Mouse (Mus musculus) liver, embryonic 14.5 days (tissue): ENCODE results near the gene Gm8127. TPM values are rescaled to one million over a fixed set of nuclear protein-coding genes. Genes with fewer than 3 reads are reported as not detected.
"Not testable (repeated sequence)": the region's sequence is repeated elsewhere in the genome, so short reads cannot be mapped to it uniquely, and the experiment has no call there.

Experiments
- ATAC-seq: fragments of 200-750 bp; cut with Nextera tagmentation; 2 replicates; pipeline ENCODE4 v1.8.0; 2017; ENCODE audit warnings: moderate number of reproducible peaks, mild to moderate bottlenecking, moderate library complexity; ENCODE audit not compliant: insufficient read depth
- DNase-seq, 3 experiments: peaks; one replicate each; pipeline ENCODE4 v3.0.0-alpha.2; 2012 to 2013; ENCODE audit warnings: low read depth in 3 of 3, low spot score in 3 of 3
- H3K27ac ChIP-seq: fragments of 300-500 bp; sonication (generic); 2 replicates; pipeline ENCODE4 v1.5.1; 2014; ENCODE audit warnings: moderate library complexity, mild to moderate bottlenecking, control low read depth, inconsistent platforms
- H3K27me3 ChIP-seq: fragments of 300-500 bp; sonication (generic); 2 replicates; pipeline ENCODE4 v1.6.1; 2014; ENCODE audit warnings: mild to moderate bottlenecking, low read length, moderate library complexity; ENCODE audit not compliant: control insufficient read depth, insufficient read depth
- H3K36me3 ChIP-seq: fragments of 300-500 bp; sonication (generic); replicated peaks from 2 replicates; pipeline ENCODE4 v1.6.1; 2014; ENCODE audit warnings: low read depth; ENCODE audit not compliant: control insufficient read depth, insufficient read depth
- H3K4me1 ChIP-seq, 2 experiments: fragments of 200-500 bp in 1 of 2; fragments of 300-500 bp in 1 of 2; sonication (generic) in 1 of 2; replicated peaks; 2 replicates each; pipeline ENCODE4 v1.6.1; 2012 to 2014; ENCODE audit warnings: antibody characterized with exemption in 1 of 2, inconsistent platforms in 1 of 2, low read length in 1 of 2; ENCODE audit not compliant: control insufficient read depth in 2 of 2, insufficient read depth in 2 of 2
- H3K4me2 ChIP-seq: fragments of 300-500 bp; sonication (generic); 2 replicates; pipeline ENCODE4 v1.6.1; 2014; ENCODE audit warnings: low read depth, mild to moderate bottlenecking, control low read depth, moderate library complexity
- H3K4me3 ChIP-seq, 2 experiments: fragments of 200-500 bp in 1 of 2; fragments of 300-500 bp in 1 of 2; sonication (generic) in 1 of 2; 2 replicates each; pipeline ENCODE4 v1.5.1; 2012 to 2014; ENCODE audit warnings: low read depth in 2 of 2, low read length in 2 of 2, mild to moderate bottlenecking in 2 of 2, control low read depth in 1 of 2, inconsistent platforms in 1 of 2, moderate library complexity in 1 of 2; ENCODE audit not compliant: insufficient read depth in 1 of 2
- H3K9ac ChIP-seq: fragments of 300-500 bp; sonication (generic); replicated peaks from 2 replicates; pipeline ENCODE4 v1.6.1; 2014; ENCODE audit warnings: mild to moderate bottlenecking, control low read depth, moderate library complexity
- H3K9me3 ChIP-seq: fragments of 300-500 bp; sonication (generic); 2 replicates; pipeline ENCODE4 v1.6.1; 2016; ENCODE audit warnings: low read length, mixed read lengths; ENCODE audit not compliant: control insufficient read depth
- WGBS: fragments of 180-500 bp; shearing (Covaris S2); extraction: QIAGEN DNeasy Blood & Tissue Kit; methylation state at CpG from one replicate; pipeline ENCODE4 v1.1.7; 2014; ENCODE audit not compliant: insufficient replicate concordance; 5-methylcytosine and 5-hydroxymethylcytosine counted together
- polyA plus RNA-seq, 2 experiments: library from polyadenylated mRNA; depleted of rRNA in 1 of 2; stranded (reverse) in 1 of 2; unstranded in 1 of 2; fragments of >200 nt; fragmentation: Nextera tagmentation in 1 of 2; extraction: Ambion mirVana in 1 of 2; gene quantifications; 2 replicates each; pipeline versions ENCODE4 v1.2.1 to v1.2.3; 2012 to 2014

The Gm8127 gene
- polyA plus RNA-seq (2012; rRNA removed) (not detected in 2 replicates), polyA plus RNA-seq (2014; fragmentation: Nextera tagmentation; extraction: Ambion mirVana) (not detected in 2 replicates)

DNA sequence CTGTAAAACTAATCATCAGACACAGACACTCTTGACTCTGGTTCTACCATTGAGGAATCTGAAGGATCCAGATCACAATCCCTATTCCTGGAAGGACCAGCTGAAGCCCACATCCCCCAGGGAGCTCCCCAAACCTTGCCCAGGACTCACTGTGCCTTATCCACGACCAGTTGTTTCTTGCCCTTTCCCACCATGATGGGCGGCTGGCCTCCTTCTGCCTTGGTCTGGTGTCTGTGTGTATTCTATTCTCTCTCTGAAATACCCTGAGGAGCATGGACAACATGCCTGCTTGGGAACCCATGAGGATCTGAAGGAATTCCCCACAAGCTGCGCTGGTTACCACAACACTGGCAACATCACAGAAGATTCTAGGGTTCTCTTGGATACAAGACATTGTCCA is at the start of gene Gm8127:
Gene Gm8127 (minus strand): TSS at position 330 of the 400 bp plus-strand sequence.
- not testable (repeated sequence) for H3K4me1 ChIP-seq, H3K4me2 ChIP-seq, H3K36me3 ChIP-seq, ATAC-seq, H3K27ac ChIP-seq, DNase-seq, H3K27me3 ChIP-seq, H3K9me3 ChIP-seq, H3K9ac ChIP-seq, H3K4me3 ChIP-seq
- 46% methylated on average over 3 of the region's 3 CpGs for WGBS

DNA sequence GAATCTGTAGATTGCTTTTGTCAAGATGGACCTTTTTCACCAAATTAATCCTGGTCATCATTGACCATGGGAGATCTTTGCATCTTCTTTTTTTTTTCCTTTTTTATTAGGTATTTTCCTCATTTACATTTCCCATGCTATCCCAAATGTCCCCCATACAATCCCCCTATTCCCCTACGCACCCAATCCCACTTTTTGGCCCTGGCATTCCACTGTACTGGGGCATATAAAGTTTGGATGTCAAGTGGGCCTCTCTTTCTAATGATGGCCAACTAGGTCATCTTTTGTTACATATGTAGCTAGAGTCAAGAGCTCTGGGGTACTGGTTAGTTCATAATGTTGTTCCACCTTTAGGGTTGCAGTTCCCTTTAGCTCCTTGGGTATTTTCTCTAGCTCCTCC is 44.0 kb upstream of the Gm8127 start:
- WGBS: 25% methylated on average over 1 of the region's 1 CpGs
- H3K9ac ChIP-seq, ATAC-seq, H3K9me3 ChIP-seq, H3K4me2 ChIP-seq, DNase-seq, H3K36me3 ChIP-seq, H3K27ac ChIP-seq, H3K4me1 ChIP-seq, H3K4me3 ChIP-seq, H3K27me3 ChIP-seq: not testable (repeated sequence)

DNA sequence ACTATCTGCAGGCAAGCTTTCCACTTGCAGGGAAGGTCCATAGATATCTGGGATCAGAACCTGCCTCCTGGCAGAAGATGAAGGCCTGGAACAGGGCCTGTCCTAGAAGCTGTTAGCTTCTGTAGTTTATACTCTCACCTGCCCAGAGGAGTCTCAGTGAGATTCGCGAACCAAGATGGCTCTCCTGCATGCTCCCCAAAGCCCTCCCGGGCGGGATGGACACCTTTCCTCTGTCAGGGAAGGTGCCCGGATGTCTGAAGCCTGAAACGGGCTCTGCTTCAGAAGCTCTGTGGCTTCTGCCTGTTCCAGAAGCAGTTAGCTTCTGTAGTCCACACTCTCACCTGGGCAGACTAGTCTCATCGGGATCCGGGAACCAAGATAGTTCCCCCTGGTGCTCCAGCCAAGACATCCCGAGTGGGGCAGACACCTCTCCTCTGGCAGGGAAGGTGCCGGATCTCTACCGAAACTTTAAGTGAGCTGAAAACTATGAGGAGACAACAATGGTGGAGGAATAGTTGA is 37.8 kb upstream of the Gm8127 start:
- H3K36me3 ChIP-seq, H3K4me2 ChIP-seq, DNase-seq, H3K27me3 ChIP-seq, H3K9me3 ChIP-seq, H3K9ac ChIP-seq, H3K4me3 ChIP-seq, H3K27ac ChIP-seq, ATAC-seq, H3K4me1 ChIP-seq: not testable (repeated sequence)
- WGBS: 67% methylated on average over 9 of the region's 11 CpGs

DNA sequence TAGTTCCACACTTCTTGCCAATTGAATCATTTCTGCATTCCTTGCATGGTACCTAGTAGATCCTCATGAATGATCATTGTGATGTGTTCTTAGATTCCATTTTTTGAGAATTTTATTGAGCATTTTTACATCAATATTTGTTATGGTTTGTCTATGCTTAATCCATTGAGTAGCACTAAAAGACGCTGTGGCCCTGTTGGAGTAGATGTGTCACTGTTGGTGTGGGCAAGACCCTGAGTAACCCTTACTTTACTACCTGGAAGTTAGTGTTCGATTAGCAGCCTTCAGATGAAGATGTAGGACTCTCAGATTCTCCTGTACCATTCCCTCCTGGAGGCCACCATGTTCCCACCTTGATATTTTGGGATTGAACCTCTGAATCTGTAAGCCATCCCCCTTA is 35.0 kb upstream of the Gm8127 start:
- not testable (repeated sequence) for H3K36me3 ChIP-seq, H3K27me3 ChIP-seq, DNase-seq, H3K9ac ChIP-seq, H3K27ac ChIP-seq, H3K9me3 ChIP-seq, ATAC-seq, H3K4me2 ChIP-seq, H3K4me1 ChIP-seq, H3K4me3 ChIP-seq
- WGBS: 34% methylated on average over 2 of the region's 2 CpGs

DNA sequence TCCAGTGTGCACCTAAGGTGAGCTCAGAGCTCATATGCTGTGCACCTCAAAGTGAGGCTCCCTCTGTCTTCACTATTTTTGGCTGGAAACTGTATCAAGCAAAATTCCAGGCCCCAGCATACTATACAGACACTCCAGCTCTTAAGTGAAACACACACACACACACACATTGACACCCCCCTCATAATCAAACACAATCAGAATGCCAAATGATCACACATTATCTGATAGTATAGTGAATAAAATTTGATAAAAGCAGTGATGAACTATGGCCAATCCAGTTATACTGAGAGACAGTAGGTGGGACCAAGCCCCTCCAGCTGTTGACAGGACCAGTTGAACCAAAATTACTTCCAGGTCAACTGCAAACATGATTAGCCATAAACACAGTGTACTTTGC is 25.9 kb upstream of the Gm8127 start:
- H3K4me3 ChIP-seq, H3K36me3 ChIP-seq, H3K9ac ChIP-seq, H3K9me3 ChIP-seq, H3K27ac ChIP-seq, ATAC-seq, DNase-seq, H3K4me2 ChIP-seq, H3K4me1 ChIP-seq, H3K27me3 ChIP-seq: not testable (repeated sequence)

DNA sequence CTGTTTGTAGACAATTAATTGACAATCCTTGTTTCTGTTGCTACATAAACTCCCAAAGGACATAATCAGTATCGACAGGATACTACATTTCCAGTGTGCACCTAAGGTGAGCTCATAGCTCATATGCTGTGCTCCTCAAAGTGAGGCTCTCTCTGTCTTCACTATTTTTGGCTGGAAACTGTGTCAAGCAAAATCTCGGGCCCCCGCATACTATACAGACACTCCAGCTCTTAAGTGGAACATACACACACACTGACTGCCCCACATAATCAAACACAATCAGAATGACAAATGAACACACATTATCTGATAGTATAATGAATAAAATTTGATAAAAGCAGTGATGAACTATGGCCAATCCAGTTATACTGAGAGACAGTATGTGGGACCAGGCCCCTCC is 15.0 kb downstream of the Gm8127 start:
- not testable (repeated sequence) for DNase-seq, H3K9ac ChIP-seq, H3K27ac ChIP-seq, H3K9me3 ChIP-seq, H3K36me3 ChIP-seq, H3K4me3 ChIP-seq, H3K4me2 ChIP-seq, ATAC-seq, H3K4me1 ChIP-seq, H3K27me3 ChIP-seq
- 59% methylated on average over 3 of the region's 3 CpGs for WGBS

DNA sequence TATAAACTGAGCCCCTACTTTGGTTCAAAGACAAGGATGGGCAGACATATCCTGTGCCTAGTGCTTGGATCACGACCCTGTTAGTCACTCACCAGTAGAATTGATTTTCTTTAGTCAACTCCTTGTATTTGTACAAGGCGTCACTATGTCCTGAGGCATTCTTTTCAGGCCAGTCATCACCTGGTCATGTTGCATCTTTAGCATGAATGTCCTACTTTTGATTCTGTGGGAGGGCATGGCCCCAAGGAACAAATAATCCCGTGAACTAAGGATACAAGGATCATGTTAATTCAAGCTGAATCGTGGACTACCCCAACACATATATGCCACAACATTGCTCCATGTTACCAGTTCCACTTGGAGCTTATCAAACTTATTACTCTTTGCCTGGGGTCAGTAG is 15.5 kb downstream of the Gm8127 start:
- not testable (repeated sequence) for H3K9me3 ChIP-seq, H3K27me3 ChIP-seq, H3K36me3 ChIP-seq, H3K27ac ChIP-seq, H3K4me1 ChIP-seq, DNase-seq, H3K4me2 ChIP-seq, H3K9ac ChIP-seq, ATAC-seq, H3K4me3 ChIP-seq
- WGBS: 32% methylated on average over 4 of the region's 4 CpGs

DNA sequence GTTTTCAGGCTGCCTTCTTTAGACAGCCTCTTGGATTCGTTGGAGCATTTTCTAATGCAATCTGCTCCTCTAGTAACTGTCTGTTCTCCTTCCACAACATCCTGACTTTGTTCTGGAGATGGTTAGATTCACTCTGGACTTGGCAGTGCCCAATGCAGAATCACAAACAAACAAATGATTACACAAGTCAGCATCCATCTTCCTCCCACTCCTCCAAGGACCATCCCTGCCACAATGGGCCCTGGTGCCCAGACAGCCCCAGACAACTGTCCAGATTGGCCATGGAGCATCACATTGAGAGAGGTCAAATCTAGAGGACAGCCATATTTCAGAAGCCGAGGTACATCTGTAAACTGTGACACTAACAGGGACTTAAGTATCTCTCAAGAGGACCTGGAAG is 16.2 kb downstream of the Gm8127 start:
- DNase-seq, ATAC-seq: not testable (repeated sequence)
- WGBS: 38% methylated on average over 2 of the region's 2 CpGs

More for the DNA sequence above, 16.2 kb downstream of the Gm8127 start:
- H3K4me3 ChIP-seq, H3K9ac ChIP-seq, H3K4me1 ChIP-seq, H3K9me3 ChIP-seq, H3K4me2 ChIP-seq, H3K27ac ChIP-seq, H3K36me3 ChIP-seq, H3K27me3 ChIP-seq: not testable (repeated sequence)
